ENCODE assay signal across 14 mouse cellular contexts in the genomic region with DNA sequence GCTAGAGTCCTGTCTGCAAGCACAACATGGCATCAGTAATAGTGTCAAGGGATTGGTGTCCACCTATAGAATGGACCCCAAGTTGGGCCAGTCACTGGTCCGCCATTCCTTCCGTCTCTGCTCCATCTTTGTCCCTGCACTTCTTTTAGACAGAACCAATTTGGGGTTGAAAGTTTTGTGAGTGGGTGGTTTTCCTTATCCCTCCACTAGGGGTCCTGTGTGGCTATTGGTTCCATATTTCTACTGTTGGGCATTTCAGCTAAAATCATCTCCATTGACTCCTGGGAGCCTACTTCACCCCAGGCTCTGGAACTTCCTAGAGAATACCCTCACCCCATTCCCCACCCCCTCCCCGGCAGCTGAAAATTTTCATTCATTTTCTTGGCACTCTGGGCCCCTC. TPM values are rescaled to one million over a fixed set of nuclear protein-coding genes. Genes with fewer than 3 reads are reported as not detected.
A peak's percentile ranks its signal among the peaks of the same experiment; 100 is the strongest.
DNase-seq lines count a peak whose midpoint lies in the region; ATAC-seq and TF ChIP-seq lines count a peak whose summit lies in the region.
"Had no signal": no experiment of that assay in that cellular context is flagged by ENCODE, and none has a peak within 500 bp of the region (broad histone marks: within the 10 kb centered on the region; RNA-seq: fewer than 3 reads in every experiment).

No protein-coding gene starts in this region.

- no peaks in the 10 kb centered on the region for H3K27me3 ChIP-seq in embryonic facial prominence, embryonic 11.5 days (ENCODE audit: control insufficient read depth, insufficient read depth, low read length)
- H3K27me3 ChIP-seq in embryonic facial prominence, embryonic 10.5 days (replicated peaks; ENCODE audit: low read depth, poor library complexity, severe bottlenecking) = peaks cover 15% of the 10 kb centered on the region
- H3K27me3 ChIP-seq: forebrain, embryonic 15.5 days had no signal

- H3K4me2 ChIP-seq in embryonic facial prominence, embryonic 11.5 days (ENCODE audit: low read depth, low read length) = no peak overlapping the region
- H3K4me2 ChIP-seq: forebrain, embryonic 15.5 days had no signal

- no peaks in the 10 kb centered on the region for H3K9me3 ChIP-seq in embryonic facial prominence, embryonic 11.5 days (replicated peaks; ENCODE audit: control insufficient read depth, low read length)
- no peaks in the 10 kb centered on the region for H3K9me3 ChIP-seq in embryonic facial prominence, embryonic 10.5 days
- H3K9me3 ChIP-seq: forebrain, embryonic 15.5 days; heart, embryonic 10.5 days had no signal

- intact Hi-C loops in left cerebral cortex, adult 2 months (cut with DNase I) = loop anchor here (5.0 kb wide), 1 partner anchor 387 kb away; no protein-coding TSS in a partner anchor
- intact Hi-C loops in left cerebral cortex, postnatal 4 days (cut with DNase I) = no loop called here

- H3K9ac ChIP-seq in embryonic facial prominence, embryonic 11.5 days (replicated peaks; ENCODE audit: low read length) = no peak overlapping the region
- H3K9ac ChIP-seq: forebrain, embryonic 15.5 days had no signal

- DNase-seq in embryonic facial prominence, embryonic 11.5 days (ENCODE audit: low spot score) = peak; percentile 1
- DNase-seq in embryonic facial prominence, embryonic 10.5 days (ENCODE audit: low spot score) = no peak
- no peak for DNase-seq in left cerebral cortex, adult 2 months (ENCODE audit: extremely low spot score in 1 of 2, low spot score in 2 of 2)
- no peak for DNase-seq in left cerebral cortex, adult 11 months (ENCODE audit: low spot score)
- peak; percentile 36 for DNase-seq in ES-CJ7 (ENCODE audit: low read depth, low spot score)
- peak; percentile 12 for DNase-seq in retina, embryonic 14.5 days (ENCODE audit: low spot score)
- DNase-seq in left cerebral cortex, postnatal 4 days = no peak
- DNase-seq in neural tube, embryonic 10.5 days (ENCODE audit: extremely low spot score, low spot score) = no peak
- DNase-seq: cerebellum, adult 11 months; liver; thymus, postnatal 36 days had no signal

- no peaks in the 10 kb centered on the region for H3K36me3 ChIP-seq in embryonic facial prominence, embryonic 11.5 days (replicated peaks; ENCODE audit: control insufficient read depth, insufficient read depth, low read depth, low read length)
- no peaks in the 10 kb centered on the region for H3K36me3 ChIP-seq in embryonic facial prominence, embryonic 10.5 days (replicated peaks)
- H3K36me3 ChIP-seq: forebrain, embryonic 15.5 days; heart, embryonic 10.5 days had no signal

- H3K4me3 ChIP-seq in embryonic facial prominence, embryonic 11.5 days (ENCODE audit: low read depth, low read length) = no peak overlapping the region
- no peak overlapping the region for H3K4me3 ChIP-seq in embryonic facial prominence, embryonic 10.5 days
- H3K4me3 ChIP-seq in left cerebral cortex, adult 2 months = no peak overlapping the region
- H3K4me3 ChIP-seq: forebrain, embryonic 15.5 days; heart, embryonic 10.5 days had no signal

- peak; percentile 9 for TF ChIP-seq CTCF in left cerebral cortex, adult 2 months (IDR thresholded peaks at IDR 0.05)

- H3K27ac ChIP-seq in embryonic facial prominence, embryonic 11.5 days (replicated peaks; ENCODE audit: low read depth, low read length) = no peak overlapping the region
- H3K27ac ChIP-seq in embryonic facial prominence, embryonic 10.5 days (replicated peaks) = no peak overlapping the region
- no peak overlapping the region for H3K27ac ChIP-seq in left cerebral cortex, adult 2 months
- H3K27ac ChIP-seq: forebrain, embryonic 15.5 days; heart, embryonic 10.5 days had no signal

- no peak for ATAC-seq in embryonic facial prominence, embryonic 11.5 days (replicated peaks; ENCODE audit: insufficient number of reproducible peaks, low FRiP score, low TSS enrichment, low read depth)
- ATAC-seq: forebrain, embryonic 15.5 days; inflammation-experienced regulatory T-cells, adult 6 months had no signal

- no peaks in the 10 kb centered on the region for H3K4me1 ChIP-seq in embryonic facial prominence, embryonic 11.5 days (ENCODE audit: control insufficient read depth, insufficient read depth, low read length)
- no peaks in the 10 kb centered on the region for H3K4me1 ChIP-seq in embryonic facial prominence, embryonic 10.5 days
- H3K4me1 ChIP-seq: forebrain, embryonic 15.5 days; heart, embryonic 10.5 days had no signal

- 69% methylated on average over 3 of the region's 3 CpGs for WGBS in embryonic facial prominence, embryonic 11.5 days
- 86% methylated on average over 3 of the region's 3 CpGs for WGBS in embryonic facial prominence, embryonic 10.5 days

RNA-seq across cellular contexts. Expression of a gene that starts 34.1 kb away (rescaled TPM):
- polyA plus RNA-seq in embryonic facial prominence, embryonic 11.5 days (2014; fragmentation: Nextera tagmentation; extraction: Ambion mirVana) = 48.4 and 52.9 TPM in 2 replicates
- polyA plus RNA-seq in embryonic facial prominence, embryonic 10.5 days (2016; fragmentation: Nextera tagmentation; extraction: Ambion mirVana) = 52.2 and 58.9 TPM in 2 replicates
- total RNA-seq in left cerebral cortex, adult 2 months (2021) = 10 to 100 TPM; 71.9 to 79.8 TPM
- 10 to 100 TPM; 36.7 to 38.7 TPM for total RNA-seq in left cerebral cortex, postnatal 4 days (2021)

Comparison
In these comparisons a context has a peak if more than half of its experiments do, and no peak if none do; other contexts are left out.
1. DNase-seq: peak in embryonic facial prominence, embryonic 11.5 days (single experiment), ES-CJ7 (single experiment) and retina, embryonic 14.5 days (single experiment); none in embryonic facial prominence, embryonic 10.5 days (single experiment), left cerebral cortex, adult 2 months (0 of 2), left cerebral cortex, adult 11 months (single experiment), left cerebral cortex, postnatal 4 days (single experiment) and neural tube, embryonic 10.5 days (single experiment).